Mouse (Mus musculus) liver, embryonic 15.5 days (tissue): ENCODE results near the gene Pmvk. TPM values are rescaled to one million over a fixed set of nuclear protein-coding genes. Genes with fewer than 3 reads are reported as not detected.

Experiments used
- ATAC-seq: fragments of 200-750 bp; cut with Nextera tagmentation; 2 replicates; pipeline ENCODE4 v1.8.0; 2017; ENCODE audit warnings: moderate number of reproducible peaks, mild to moderate bottlenecking, moderate library complexity; ENCODE audit not compliant: insufficient read depth
- H3K27ac ChIP-seq: fragments of 300-500 bp; sonication (generic); replicated peaks from 2 replicates; pipeline ENCODE4 v1.5.1; 2015; ENCODE audit warnings: mild to moderate bottlenecking, inconsistent platforms
- H3K27me3 ChIP-seq: fragments of 300-500 bp; sonication (generic); 2 replicates; pipeline ENCODE4 v1.6.1; 2015; ENCODE audit warnings: mild to moderate bottlenecking, inconsistent platforms
- H3K36me3 ChIP-seq: fragments of 300-500 bp; sonication (generic); replicated peaks from 2 replicates; pipeline ENCODE4 v1.6.1; 2015; ENCODE audit warnings: moderate library complexity, mild to moderate bottlenecking, inconsistent platforms
- H3K4me1 ChIP-seq: fragments of 300-500 bp; sonication (generic); replicated peaks from 2 replicates; pipeline ENCODE4 v1.6.1; 2015; ENCODE audit warnings: inconsistent platforms
- H3K4me2 ChIP-seq: fragments of 300-500 bp; sonication (generic); 2 replicates; pipeline ENCODE4 v1.6.1; 2015; ENCODE audit warnings: moderate library complexity, mild to moderate bottlenecking, inconsistent platforms
- H3K4me3 ChIP-seq: fragments of 300-500 bp; sonication (generic); replicated peaks from 2 replicates; pipeline ENCODE4 v1.5.1; 2015; ENCODE audit warnings: mild to moderate bottlenecking, inconsistent platforms
- H3K9ac ChIP-seq: fragments of 300-500 bp; sonication (generic); 2 replicates; pipeline ENCODE4 v1.6.1; 2015; ENCODE audit warnings: moderate library complexity, mild to moderate bottlenecking, inconsistent platforms
- H3K9me3 ChIP-seq: fragments of 300-500 bp; sonication (generic); replicated peaks from 2 replicates; pipeline ENCODE4 v1.6.1; 2016; ENCODE audit warnings: inconsistent platforms
- WGBS: fragments of 180-500 bp; shearing (Covaris S2); methylation state at CpG from one replicate; pipeline ENCODE4 v1.1.7; 2015; ENCODE audit warnings: mixed read lengths; ENCODE audit not compliant: insufficient replicate concordance; 5-methylcytosine and 5-hydroxymethylcytosine counted together
- polyA plus RNA-seq: library from polyadenylated mRNA; unstranded; fragments of >200 nt; fragmentation: Nextera tagmentation; extraction: Ambion mirVana; gene quantifications from 2 replicates; pipeline ENCODE4 v1.2.1, GENCODE M21; 2015

Pmvk gene
- polyA plus RNA-seq, 1 experiment from 2014 or later = 35.7 TPM

DNA sequence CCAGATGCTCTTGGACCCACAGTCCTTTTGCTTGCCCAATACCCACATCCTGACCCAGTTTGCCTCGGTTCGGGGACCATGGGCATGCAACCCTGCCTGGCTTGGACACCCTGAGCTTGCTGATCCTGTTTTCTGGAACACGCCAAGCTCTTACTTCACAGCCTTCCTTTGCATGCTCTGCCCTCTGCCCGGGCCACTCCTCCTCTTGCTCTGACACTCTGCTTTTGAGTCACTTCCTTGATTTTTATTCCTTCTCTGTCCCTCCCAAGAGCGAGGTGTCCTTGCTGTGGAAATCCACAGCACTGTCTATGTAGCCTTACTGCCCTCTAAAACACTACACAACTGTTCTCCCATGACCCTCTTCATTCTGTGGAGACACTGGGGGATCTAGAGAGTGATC is 27.9 kb downstream of the Pmvk start:
- no peak overlapping the region for H3K9ac ChIP-seq
- no peak for ATAC-seq
- H3K4me3 ChIP-seq = no peak overlapping the region
- H3K36me3 ChIP-seq = no peaks in the 10 kb centered on the region
- no peak overlapping the region for H3K4me2 ChIP-seq
- no peaks in the 10 kb centered on the region; the same call in 1 of the 2 replicates for H3K4me1 ChIP-seq
- no peak overlapping the region for H3K27ac ChIP-seq
- WGBS = 54% methylated on average over 5 of the region's 5 CpGs
- peaks cover 12% of the 10 kb centered on the region for H3K27me3 ChIP-seq
- H3K9me3 ChIP-seq = no peaks in the 10 kb centered on the region

GRCm38 (mm10) chr3:89484766-89485524 is 30.6 kb downstream of the Pmvk start:
- Histone ChIP-seq H3K4me1 (no peaks in the 10 kb centered on the region; the same call in 1 of the 2 replicates), H3K4me2 (peak overlapping the region; percentile 54), H3K36me3 (no peaks in the 10 kb centered on the region), H3K9me3 (no peaks in the 10 kb centered on the region), H3K27ac (no peak overlapping the region), H3K27me3 (peaks cover 18% of the 10 kb centered on the region), H3K4me3 (no peak overlapping the region), H3K9ac (no peak overlapping the region)
- peak; percentile 44 for ATAC-seq
- 18% methylated on average over 24 of the region's 24 CpGs for WGBS

DNA sequence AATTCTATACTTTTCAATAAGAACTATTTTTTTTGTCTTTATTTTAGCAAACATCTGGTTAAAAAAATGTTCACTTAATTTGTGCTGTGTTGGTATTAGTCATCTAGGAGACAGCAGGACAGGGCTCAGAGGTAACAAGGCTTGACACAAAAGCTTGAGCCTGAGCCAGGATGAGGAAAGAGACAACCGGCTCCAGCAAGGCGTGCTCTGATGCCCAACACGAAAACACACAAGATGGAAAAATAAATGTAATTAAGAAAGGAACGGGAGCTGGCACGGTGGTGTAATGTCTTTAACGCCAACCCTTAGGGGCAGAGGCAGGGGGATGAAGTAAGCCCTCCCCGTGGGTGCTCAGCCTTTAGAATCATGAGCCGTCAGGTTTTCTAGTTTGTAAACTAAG is 31.8 kb downstream of the Pmvk start:
- no peak overlapping the region for H3K4me2 ChIP-seq
- H3K27me3 ChIP-seq = peaks cover 20% of the 10 kb centered on the region
- ATAC-seq = no peak
- H3K36me3 ChIP-seq = no peaks in the 10 kb centered on the region
- no peak overlapping the region for H3K27ac ChIP-seq
- no peaks in the 10 kb centered on the region; the same call in 1 of the 2 replicates for H3K4me1 ChIP-seq
- H3K4me3 ChIP-seq = no peak overlapping the region
- H3K9me3 ChIP-seq = no peaks in the 10 kb centered on the region
- no peak overlapping the region for H3K9ac ChIP-seq
- WGBS = 75% methylated on average over 8 of the region's 8 CpGs

GRCm38 (mm10) chr3:89486916-89487702 is 32.8 kb downstream of the Pmvk start:
- Histone ChIP-seq H3K4me1 (no peaks in the 10 kb centered on the region; the same call in 1 of the 2 replicates), H3K9ac (no peak overlapping the region), H3K27me3 (peaks cover 20% of the 10 kb centered on the region), H3K4me2 (no peak overlapping the region), H3K36me3 (no peaks in the 10 kb centered on the region), H3K4me3 (no peak overlapping the region), H3K9me3 (no peaks in the 10 kb centered on the region), H3K27ac (no peak overlapping the region)
- 58% methylated on average over 20 of the region's 20 CpGs for WGBS
- ATAC-seq = no peak

GRCm38 (mm10) chr3:89490790-89491189 is 36.4 kb downstream of the Pmvk start:
- Histone ChIP-seq H3K4me3 (no peak overlapping the region), H3K9ac (no peak overlapping the region), H3K27ac (no peak overlapping the region), H3K4me2 (no peak overlapping the region), H3K9me3 (no peaks in the 10 kb centered on the region), H3K4me1 (no peaks in the 10 kb centered on the region), H3K27me3 (peaks cover 16% of the 10 kb centered on the region), H3K36me3 (no peaks in the 10 kb centered on the region)
- 68% methylated on average over 3 of the region's 3 CpGs for WGBS
- no peak for ATAC-seq

DNA sequence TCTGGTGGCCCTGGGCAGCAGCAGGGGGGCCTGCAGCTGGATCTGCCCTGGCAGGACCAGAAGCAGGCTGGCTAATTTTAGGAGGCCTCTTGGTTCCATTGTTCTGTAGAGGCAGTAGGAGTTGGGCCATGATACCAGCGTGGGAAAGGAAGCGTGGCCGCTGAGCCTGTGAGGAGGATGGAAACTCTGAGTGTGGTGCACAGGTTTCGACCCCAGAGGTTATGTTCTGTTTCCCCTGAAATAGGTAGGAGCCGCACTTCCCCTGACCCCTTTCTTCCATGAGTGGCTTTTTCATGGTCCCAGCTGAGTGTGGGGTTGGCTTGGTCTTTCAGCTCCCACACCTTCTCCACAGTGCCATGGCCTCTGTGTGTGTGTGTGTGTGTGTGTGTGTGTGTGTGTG is 37.2 kb downstream of the Pmvk start:
- Histone ChIP-seq H3K9ac (no peak overlapping the region), H3K36me3 (no peaks in the 10 kb centered on the region), H3K27ac (no peak overlapping the region), H3K4me1 (no peaks in the 10 kb centered on the region), H3K27me3 (peaks cover 14% of the 10 kb centered on the region; the same call in 1 of the 2 replicates), H3K4me2 (no peak overlapping the region), H3K4me3 (no peak overlapping the region), H3K9me3 (no peaks in the 10 kb centered on the region)
- 54% methylated on average over 5 of the region's 5 CpGs for WGBS
- ATAC-seq = no peak

GRCm38 (mm10) chr3:89492701-89493151 is 38.4 kb downstream of the Pmvk start:
- no peak overlapping the region for H3K4me3 ChIP-seq
- no peaks in the 10 kb centered on the region for H3K4me1 ChIP-seq
- no peaks in the 10 kb centered on the region for H3K9me3 ChIP-seq
- H3K9ac ChIP-seq = no peak overlapping the region
- no peak overlapping the region for H3K4me2 ChIP-seq
- no peaks in the 10 kb centered on the region for H3K36me3 ChIP-seq
- no peak overlapping the region for H3K27ac ChIP-seq
- ATAC-seq = no peak
- H3K27me3 ChIP-seq = peaks cover 3% of the 10 kb centered on the region; the same call in 1 of the 2 replicates
- 53% methylated on average over 8 of the region's 8 CpGs for WGBS

DNA sequence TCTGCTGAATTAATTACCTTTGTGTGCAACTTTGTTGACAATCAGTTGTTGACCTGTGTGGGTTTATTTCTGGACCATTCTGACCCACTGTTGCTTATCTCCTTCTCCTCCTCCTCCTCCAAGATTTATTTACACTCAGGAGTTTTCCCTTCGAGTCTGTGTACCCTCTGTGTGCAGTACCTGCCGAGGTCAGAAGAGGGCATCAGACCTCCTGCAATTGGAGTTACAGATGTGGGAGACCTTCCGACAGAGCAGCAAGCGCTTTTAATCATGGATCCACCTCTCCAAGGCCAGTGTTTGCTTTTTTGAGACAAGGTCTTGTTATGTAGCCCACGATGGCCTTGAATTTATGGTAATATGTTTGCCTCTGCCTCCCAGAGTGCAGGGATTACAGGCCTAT is 40.3 kb downstream of the Pmvk start:
- no peaks in the 10 kb centered on the region for H3K4me1 ChIP-seq
- H3K4me2 ChIP-seq = no peak overlapping the region
- H3K36me3 ChIP-seq = no peaks in the 10 kb centered on the region
- ATAC-seq = no peak
- no peak overlapping the region for H3K27ac ChIP-seq
- WGBS = 59% methylated on average over 5 of the region's 5 CpGs
- no peak overlapping the region for H3K9ac ChIP-seq
- H3K27me3 ChIP-seq = 0 out of 2 replicates have a peak, but pooled peaks cover 3% of the 10 kb centered on the region
- no peak overlapping the region for H3K4me3 ChIP-seq
- H3K9me3 ChIP-seq = no peaks in the 10 kb centered on the region

DNA sequence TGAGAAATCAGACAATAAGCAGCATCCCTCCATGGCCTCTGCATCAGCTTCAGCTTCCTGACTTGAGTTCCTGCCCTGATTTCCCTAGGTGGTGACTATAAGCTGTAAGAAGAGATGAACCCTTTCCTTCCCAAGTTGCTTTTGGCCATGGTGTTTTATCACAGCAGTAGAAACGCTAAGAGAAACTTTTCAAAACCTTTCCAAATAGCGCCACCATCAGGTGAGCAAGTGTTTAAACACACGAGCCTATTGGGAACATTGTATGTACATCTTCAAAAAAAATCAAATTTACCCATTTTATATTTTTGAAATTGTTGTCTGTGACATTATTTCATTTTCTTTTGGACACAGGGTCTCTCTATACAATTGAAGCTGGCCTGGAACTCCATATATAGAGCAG is 42.0 kb downstream of the Pmvk start:
- ATAC-seq = no peak
- no peak overlapping the region for H3K4me2 ChIP-seq

GRCm38 (mm10) chr3:89499696-89500095 is 45.4 kb downstream of the Pmvk start:
- Histone ChIP-seq H3K9ac (no peak overlapping the region), H3K4me3 (no peak overlapping the region), H3K9me3 (no peaks in the 10 kb centered on the region), H3K27ac (no peak overlapping the region), H3K36me3 (no peaks in the 10 kb centered on the region), H3K4me1 (no peaks in the 10 kb centered on the region), H3K27me3 (no peaks in the 10 kb centered on the region), H3K4me2 (no peak overlapping the region)
- no peak for ATAC-seq
- WGBS = 38% methylated on average over 7 of the region's 7 CpGs

More for the DNA sequence above, 42.0 kb downstream of the Pmvk start:
- WGBS = 58% methylated on average over 3 of the region's 3 CpGs
- Histone ChIP-seq H3K4me3 (no peak overlapping the region), H3K27me3 (no peaks in the 10 kb centered on the region), H3K4me1 (no peaks in the 10 kb centered on the region), H3K9me3 (no peaks in the 10 kb centered on the region), H3K9ac (no peak overlapping the region), H3K27ac (no peak overlapping the region), H3K36me3 (no peaks in the 10 kb centered on the region)

- H3K4me3 ChIP-seq = no peak overlapping the region
- H3K4me2 ChIP-seq = no peak overlapping the region
- no peak overlapping the region for H3K27ac ChIP-seq
- H3K9me3 ChIP-seq = no peaks in the 10 kb centered on the region
- H3K4me1 ChIP-seq = no peaks in the 10 kb centered on the region
- H3K27me3 ChIP-seq = 0 out of 2 replicates have a peak, but pooled peaks cover 6% of the 10 kb centered on the region
- no peak for ATAC-seq
- H3K36me3 ChIP-seq = no peaks in the 10 kb centered on the region
- H3K9ac ChIP-seq = no peak overlapping the region
These were observed 47.1 kb downstream of the Pmvk start for GRCm38 (mm10) chr3:89501486-89501885.
